Mouse (Mus musculus): Measurements from ENCODE around the gene Gm20517. TPM values are rescaled to one million over a fixed set of nuclear protein-coding genes. Genes with fewer than 3 reads are reported as not detected.

The Gm20517 gene
- 3.0 TPM for polyA plus RNA-seq (2017; shearing (Covaris generic))

DNA sequence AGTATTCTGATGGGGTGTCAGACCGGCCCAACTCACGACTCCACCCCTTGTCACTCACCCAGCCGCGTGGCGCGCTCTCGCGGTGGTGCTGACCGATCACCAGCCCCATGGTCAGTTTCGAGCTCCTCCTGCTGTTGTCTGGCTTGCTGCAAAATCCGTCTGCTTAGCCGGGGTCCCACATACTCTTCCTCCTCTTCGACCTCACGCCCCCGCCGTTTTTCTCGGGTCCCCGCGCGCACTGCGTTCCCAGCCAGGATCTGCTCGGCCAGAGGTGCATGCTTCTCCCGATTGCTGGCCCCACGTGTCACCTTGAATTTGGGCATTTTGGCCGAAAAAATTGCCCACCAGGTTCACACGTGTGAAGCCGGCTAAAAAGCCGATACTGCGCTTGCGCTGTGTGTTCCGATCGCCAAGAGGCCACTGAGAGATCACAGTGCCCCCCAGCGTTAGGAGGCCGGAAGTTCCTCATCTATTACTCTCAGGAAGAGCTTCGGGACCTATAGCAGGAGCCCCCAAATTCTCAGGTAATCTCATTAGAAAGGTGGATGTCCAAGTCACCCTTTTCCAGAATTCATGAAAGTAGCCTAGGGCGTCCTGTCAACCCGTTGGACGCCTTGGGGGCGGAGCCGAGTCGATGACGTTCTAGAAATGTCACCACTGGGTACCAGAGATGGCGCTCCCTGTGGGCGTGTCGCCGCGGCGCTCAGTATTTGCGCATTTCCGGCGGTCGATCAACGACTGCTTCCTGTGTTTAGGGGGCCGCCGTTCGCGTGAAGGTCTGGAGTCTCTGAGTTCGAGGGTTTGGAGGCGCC, at the start of gene Gm20517, which contains the start of the genes Bysl and Med20:
Gm20517 (plus strand) TSS at position 741 of the 812 bp plus-strand sequence.
Bysl (minus strand) TSS at position 644 of the 812 bp plus-strand sequence.
Med20 (plus strand) TSS at position 734 of the 812 bp plus-strand sequence.

DNA sequence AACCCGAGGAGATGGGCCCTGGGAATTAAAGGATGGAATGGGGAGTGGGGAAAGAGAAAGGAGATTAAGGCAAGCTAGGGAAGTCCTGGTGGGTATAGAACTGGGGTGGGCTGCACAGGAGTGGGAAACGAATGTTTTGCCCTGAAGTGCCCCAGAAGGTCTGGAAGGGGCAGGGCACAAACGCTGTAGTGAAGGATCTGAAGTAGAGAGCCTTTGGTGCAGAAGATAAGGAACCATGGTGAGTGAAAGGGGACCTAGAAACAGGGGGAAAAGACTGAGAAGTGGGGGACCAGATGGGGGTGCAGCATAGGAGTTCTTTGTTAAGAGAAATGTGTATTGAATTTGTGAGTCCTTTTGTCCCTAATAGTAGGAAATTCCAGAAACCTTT, 19.3 kb downstream of the Gm20517 start, which contains the start of gene Usp49:
Usp49 (plus strand) TSS at position 13 of the 388 bp plus-strand sequence.

DNA sequence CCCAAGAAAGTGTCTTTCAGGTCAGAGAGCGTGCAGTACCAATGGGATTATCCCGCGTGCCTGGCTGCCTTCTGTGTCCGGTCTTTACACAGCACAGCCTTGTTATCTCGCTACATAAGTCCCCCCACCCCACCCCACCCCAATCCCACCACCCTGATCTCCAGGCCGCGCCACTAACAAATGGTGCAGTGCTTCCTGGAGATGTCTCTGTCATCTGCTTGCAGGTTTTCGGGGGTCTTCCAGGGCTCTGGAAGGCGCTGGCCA, 76.9 kb downstream of the Gm20517 start, which contains the start of gene Tomm6:
Tomm6 (minus strand) TSS at position 43 of the 264 bp plus-strand sequence.

DNA sequence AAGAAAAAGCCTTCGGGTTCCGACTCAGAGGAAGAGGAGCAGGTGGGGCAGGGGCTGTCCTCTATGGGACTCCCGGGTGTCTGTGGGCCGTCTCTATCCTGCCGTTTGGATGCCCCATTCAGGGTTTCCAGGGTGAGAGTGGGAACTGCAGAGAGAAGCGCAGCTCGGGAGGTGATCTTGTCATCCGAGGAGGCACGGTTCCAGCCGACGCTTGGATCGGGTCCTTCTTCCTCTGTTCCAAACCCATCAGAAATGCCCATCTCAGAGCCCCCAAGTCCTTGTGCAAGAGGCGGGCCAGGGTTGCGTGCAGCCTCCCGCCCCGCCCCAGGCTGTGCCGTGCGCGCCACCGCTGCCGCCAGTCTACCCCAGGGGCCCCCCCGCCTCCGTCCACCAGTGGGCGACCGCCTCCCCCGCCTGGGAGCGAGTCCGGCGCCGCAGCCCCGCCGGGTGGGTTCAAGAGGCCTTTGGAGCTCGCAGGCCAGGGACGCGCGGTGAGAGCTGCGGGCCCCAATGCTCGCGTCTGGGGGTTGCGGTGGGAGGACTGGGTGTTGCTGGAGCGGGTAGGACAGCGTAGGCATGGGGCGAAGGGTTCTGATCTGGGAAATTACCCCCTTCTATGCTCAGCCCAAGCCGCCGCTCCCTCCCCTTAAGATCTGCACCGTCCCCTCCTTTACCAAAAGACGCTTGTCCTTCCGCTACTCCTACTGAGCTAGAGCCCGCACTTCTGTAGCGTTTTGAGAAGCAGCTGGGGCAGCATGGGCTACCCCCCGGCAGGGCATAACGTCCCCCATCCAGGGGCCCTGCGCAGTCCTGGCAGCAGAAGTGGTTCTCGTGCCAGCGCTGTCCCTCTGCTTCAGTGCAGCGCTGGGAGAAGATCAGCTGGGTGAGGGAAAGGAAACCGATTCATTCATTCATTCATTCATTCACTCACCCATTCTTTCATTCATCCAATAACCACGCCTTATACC, 77.5 kb downstream of the Gm20517 start, which contains the start of gene Frs3:
Frs3 (plus strand) TSS at position 423 of the 968 bp plus-strand sequence.

DNA sequence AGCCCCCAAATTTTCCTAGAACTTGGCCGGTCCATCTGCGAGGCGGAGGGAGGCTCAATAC, 82.9 kb downstream of the Gm20517 start, which contains the start of gene Gm21981:
Gm21981 (minus strand) TSS at position 14 of the 61 bp plus-strand sequence.

DNA sequence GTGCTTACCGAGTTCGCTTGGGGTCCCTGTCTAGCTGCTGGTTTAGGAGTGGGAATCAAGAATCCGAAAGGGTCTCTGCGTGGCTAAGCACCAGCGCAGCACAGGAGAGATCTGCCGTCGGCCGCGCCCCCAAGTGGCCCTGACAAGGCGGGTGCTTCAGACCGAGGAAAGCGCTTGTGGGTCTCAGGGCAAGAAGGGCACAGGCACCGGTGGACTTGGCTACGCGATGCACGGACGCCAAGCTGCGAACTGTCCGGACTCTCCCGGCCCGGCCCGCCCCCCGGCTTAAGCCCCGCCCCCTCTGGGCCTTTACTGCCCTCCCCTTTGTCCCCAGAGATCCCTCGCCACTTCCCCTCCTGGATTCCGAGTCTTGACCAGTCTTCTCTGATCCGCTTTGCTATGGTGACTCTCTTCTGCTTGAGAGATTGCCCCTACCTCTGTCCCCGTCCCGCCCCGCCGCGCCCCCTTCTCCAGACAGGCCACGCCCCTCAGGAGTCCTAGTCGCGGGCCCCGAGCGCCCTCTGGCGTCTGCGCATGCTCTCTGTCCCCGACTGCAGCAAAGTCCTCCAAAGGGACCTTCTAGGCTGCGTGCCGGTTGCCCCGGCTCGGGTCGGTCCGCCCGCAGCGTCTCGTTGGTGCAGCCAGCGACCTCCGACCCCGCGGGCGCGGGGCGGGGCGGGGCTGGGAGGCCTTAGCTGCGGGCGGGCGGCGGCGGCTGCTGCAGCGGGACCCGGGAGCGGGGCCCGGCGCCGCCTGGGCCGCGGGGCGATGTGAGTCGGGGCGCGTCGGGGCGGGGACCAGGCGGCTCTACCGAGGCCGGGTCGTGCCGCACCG, 83.3 kb downstream of the Gm20517 start, which contains the start of gene Prickle4:
Prickle4 (minus strand) TSS at position 234 of the 834 bp plus-strand sequence.

DNA sequence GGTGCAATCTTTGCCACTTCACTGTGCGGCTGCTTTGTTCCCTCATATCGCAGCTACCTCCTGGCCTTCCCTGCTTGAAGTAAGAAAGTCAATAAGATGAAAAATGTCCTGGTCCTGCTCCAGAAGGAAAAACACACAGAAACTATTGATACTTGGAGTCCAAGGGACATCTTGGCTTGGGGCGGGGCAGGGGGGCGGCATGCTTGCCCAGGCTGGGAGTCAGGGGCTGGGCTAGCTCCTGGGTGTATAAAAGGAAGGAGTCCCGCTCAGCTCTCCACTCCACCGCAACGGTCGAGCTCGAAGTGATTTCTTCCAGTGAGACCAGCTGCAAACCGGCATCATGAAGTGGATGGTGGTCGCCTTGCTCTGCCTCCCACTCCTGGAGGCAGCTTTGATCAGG, 115.2 kb downstream of the Gm20517 start, which contains the start of gene Pgc:
Pgc (plus strand) TSS at position 277 of the 400 bp plus-strand sequence.

Other genes with a start within 250 kb of the Gm20517 start
- gene Mrps10, start 242.7 kb upstream of the Gm20517 start, polyA plus RNA-seq (2017; shearing (Covaris generic)): 27.2 TPM
- 1.7 TPM for gene Guca1b, start 226.2 kb upstream of the Gm20517 start, polyA plus RNA-seq (2017; shearing (Covaris generic))
- not detected for gene Guca1a, start 211.0 kb upstream of the Gm20517 start, polyA plus RNA-seq (2017; shearing (Covaris generic))
- gene AI661453, start 175.0 kb upstream of the Gm20517 start, polyA plus RNA-seq (2017; shearing (Covaris generic)): not detected
- gene 1700001C19Rik, start 174.2 kb upstream of the Gm20517 start, polyA plus RNA-seq (2017; shearing (Covaris generic)): not detected
- 47.6 TPM for gene Taf8, start 109.3 kb upstream of the Gm20517 start, polyA plus RNA-seq (2017; shearing (Covaris generic))
- 327 TPM for gene Ccnd3, start 106.5 kb upstream of the Gm20517 start, polyA plus RNA-seq (2017; shearing (Covaris generic))
- 20.1 TPM for gene Bysl, start 97 bp upstream of the Gm20517 start, polyA plus RNA-seq (2017; shearing (Covaris generic))
- 33.6 TPM for gene Med20, start within 50 bp of the Gm20517 start, polyA plus RNA-seq (2017; shearing (Covaris generic))
- gene Usp49, start 19.1 kb downstream of the Gm20517 start, polyA plus RNA-seq (2017; shearing (Covaris generic)): 5.1 TPM
- gene Tomm6, start 76.8 kb downstream of the Gm20517 start, polyA plus RNA-seq (2017; shearing (Covaris generic)): 202 TPM
- 0.46 TPM for gene Frs3, start 77.4 kb downstream of the Gm20517 start, polyA plus RNA-seq (2017; shearing (Covaris generic))
- not detected for gene Gm21981, start 82.9 kb downstream of the Gm20517 start, polyA plus RNA-seq (2017; shearing (Covaris generic))
- gene Prickle4, start 83.1 kb downstream of the Gm20517 start, polyA plus RNA-seq (2017; shearing (Covaris generic)): not detected
- gene Pgc, start 115.3 kb downstream of the Gm20517 start, polyA plus RNA-seq (2017; shearing (Covaris generic)): not detected
- 23.7 TPM for gene Tfeb, start 125.4 kb downstream of the Gm20517 start, polyA plus RNA-seq (2017; shearing (Covaris generic))
- gene Mdfi, start 223.1 kb downstream of the Gm20517 start, polyA plus RNA-seq (2017; shearing (Covaris generic)): not detected